Mouse (Mus musculus): ENCODE results near the gene Blm.

The Blm gene

GRCm38 (mm10) chr7:80535009-80535744, at the start of gene Blm:
Gene Blm (minus strand): TSS chr7:80535119.
- peak; percentile 95 for DNase-seq (ENCODE audit: low read depth)

GRCm38 (mm10) chr7:80583981-80584380, 49.1 kb upstream of the Blm start:
- DNase-seq (ENCODE audit: low read depth), result peak; percentile 55

- DNase-seq (ENCODE audit: low read depth), result no peak
Measured at GRCm38 (mm10) chr7:80582821-80583451, 48.0 kb upstream of the Blm start.

GRCm38 (mm10) chr7:80580368-80580767, 45.4 kb upstream of the Blm start:
- no peak for DNase-seq (ENCODE audit: low read depth)

- no peak for DNase-seq (ENCODE audit: low read depth)
Measured at GRCm38 (mm10) chr7:80577417-80577980, 42.6 kb upstream of the Blm start.

- DNase-seq (ENCODE audit: low read depth), result no peak
Measured at GRCm38 (mm10) chr7:80576626-80577025, 41.7 kb upstream of the Blm start.

GRCm38 (mm10) chr7:80575750-80576149, 40.8 kb upstream of the Blm start:
- no peak for DNase-seq (ENCODE audit: low read depth)

- DNase-seq (ENCODE audit: low read depth), result no peak
Measured at GRCm38 (mm10) chr7:80573076-80573475, 38.2 kb upstream of the Blm start.

- DNase-seq (ENCODE audit: low read depth), result no peak
Measured at GRCm38 (mm10) chr7:80567982-80568381, 33.1 kb upstream of the Blm start.

- no peak for DNase-seq (ENCODE audit: low read depth)
Measured at GRCm38 (mm10) chr7:80561931-80562330, 27.0 kb upstream of the Blm start.

- DNase-seq (ENCODE audit: low read depth), result no peak
Measured at GRCm38 (mm10) chr7:80561271-80561670, 26.4 kb upstream of the Blm start.

- DNase-seq (ENCODE audit: low read depth), result no peak
Measured at GRCm38 (mm10) chr7:80558572-80558971, 23.7 kb upstream of the Blm start.

GRCm38 (mm10) chr7:80558101-80558500, 23.2 kb upstream of the Blm start:
- DNase-seq (ENCODE audit: low read depth), result no peak

GRCm38 (mm10) chr7:80557161-80557560, 22.2 kb upstream of the Blm start:
- no peak for DNase-seq (ENCODE audit: low read depth)

GRCm38 (mm10) chr7:80556166-80556565, 21.2 kb upstream of the Blm start:
- DNase-seq (ENCODE audit: low read depth), result no peak

- no peak for DNase-seq (ENCODE audit: low read depth)
Measured at GRCm38 (mm10) chr7:80555146-80555545, 20.2 kb upstream of the Blm start.

GRCm38 (mm10) chr7:80554180-80555021, 19.5 kb upstream of the Blm start:
- DNase-seq (ENCODE audit: low read depth), result no peak

- no peak for DNase-seq (ENCODE audit: low read depth)
Measured at GRCm38 (mm10) chr7:80548513-80549260, 13.8 kb upstream of the Blm start.

- DNase-seq (ENCODE audit: low read depth), result no peak
Measured at GRCm38 (mm10) chr7:80542139-80542831, 7.4 kb upstream of the Blm start.

- DNase-seq (ENCODE audit: low read depth), result no peak
Measured at GRCm38 (mm10) chr7:80539581-80539980, 4.7 kb upstream of the Blm start.
